Mouse (Mus musculus): ENCODE measurements around the gene Dmd. TPM values are rescaled to one million over a fixed set of nuclear protein-coding genes. Genes with fewer than 3 reads are reported as not detected.

Dmd gene
- polyA plus RNA-seq, 1 experiment from 2014 or later: 9.4 TPM

DNA sequence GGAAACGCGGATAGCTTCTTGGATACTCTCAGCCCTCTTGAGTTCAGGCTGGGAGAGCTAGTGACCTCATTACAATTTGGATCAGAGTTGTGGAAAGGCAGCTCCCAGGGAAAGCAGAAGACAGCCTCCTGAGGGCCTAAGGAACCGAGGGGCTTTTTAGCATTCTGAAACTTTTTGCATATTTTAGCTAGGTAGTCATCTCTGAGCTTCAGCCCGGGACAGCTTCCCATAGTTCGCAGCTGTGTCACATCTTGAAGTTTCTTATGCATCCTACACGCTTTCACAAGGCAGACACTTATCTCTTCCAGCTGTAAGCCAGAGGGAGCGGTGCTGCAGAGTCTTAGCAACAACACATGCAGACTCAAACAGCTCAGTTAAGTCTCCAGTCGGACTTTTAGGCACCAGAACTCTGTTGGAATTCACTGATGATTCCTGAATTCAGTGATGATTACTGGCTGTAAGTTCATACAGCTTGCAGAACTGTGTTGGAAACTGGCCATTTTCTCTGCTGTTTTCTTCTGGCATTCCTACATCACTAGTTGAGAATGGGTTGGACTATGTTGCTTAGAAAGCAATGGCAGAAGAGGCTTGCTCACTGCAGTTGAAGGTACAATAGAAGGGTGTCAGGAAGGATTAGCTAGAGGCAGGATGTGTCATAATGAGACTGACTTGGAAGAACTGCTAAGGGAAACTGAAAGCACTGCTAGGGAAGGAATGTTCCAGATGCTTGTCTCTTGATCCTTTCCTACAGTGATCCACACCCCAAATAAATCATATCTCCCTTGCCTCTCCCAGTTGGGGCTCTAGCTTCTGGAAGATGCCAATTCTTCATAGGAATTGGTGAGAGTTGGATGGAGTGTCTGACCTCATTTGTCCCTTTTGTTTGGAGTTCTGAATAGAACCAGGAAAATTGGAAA is 2135.8 kb downstream of the Dmd start:
- ATAC-seq: no peak

DNA sequence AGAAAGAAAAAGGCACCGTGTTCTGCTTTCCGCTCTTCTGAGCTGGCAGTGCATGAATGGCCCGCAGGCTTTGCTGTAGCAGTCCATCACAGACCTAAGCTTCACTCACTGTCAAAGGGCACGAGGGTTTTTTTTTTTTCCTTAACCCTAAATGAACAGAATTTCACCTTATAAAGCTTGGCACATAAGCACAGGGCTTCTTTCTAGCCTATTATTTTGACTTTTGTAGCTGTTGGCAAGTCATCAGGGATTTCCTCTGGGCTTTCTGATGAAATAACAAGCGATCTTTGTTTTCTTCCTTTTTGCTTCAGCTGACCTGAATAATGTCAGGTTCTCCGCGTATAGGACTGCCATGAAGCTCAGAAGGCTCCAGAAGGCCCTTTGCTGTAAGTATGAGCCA is 2140.8 kb downstream of the Dmd start:
- Histone ChIP-seq H3K9me3 (ENCODE audit: low read length) (no peaks in the 10 kb centered on the region), H3K27me3 (ENCODE audit: insufficient read depth, low read length) (no peaks in the 10 kb centered on the region), H3K4me2 (ENCODE audit: low read depth, low read length) (no peak overlapping the region), H3K27ac (ENCODE audit: low read depth) (no peak overlapping the region), H3K4me3 (ENCODE audit: low read depth, low read length) (no peak overlapping the region), H3K9ac (replicated peaks) (no peak overlapping the region), H3K36me3 (replicated peaks; ENCODE audit: insufficient read depth, low read length) (no peaks in the 10 kb centered on the region), H3K4me1 (ENCODE audit: insufficient read depth) (no peaks in the 10 kb centered on the region)
- WGBS (ENCODE audit: insufficient replicate concordance): 82% methylated on average over 7 of the region's 7 CpGs
- TF ChIP-seq EP300 (IDR thresholded peaks at IDR 0.05; ENCODE audit: low read depth) (no peak), CTCF (IDR thresholded peaks at IDR 0.05; ENCODE audit: low read depth) (no peak)
- no peak for DNase-seq
- ATAC-seq: no peak

More for the DNA sequence above, 2135.8 kb downstream of the Dmd start:
- H3K4me1 ChIP-seq (ENCODE audit: insufficient read depth): no peaks in the 10 kb centered on the region
- no peak for TF ChIP-seq EP300 (IDR thresholded peaks at IDR 0.05; ENCODE audit: low read depth)
- no peak for TF ChIP-seq CTCF (IDR thresholded peaks at IDR 0.05; ENCODE audit: low read depth)
- no peak for DNase-seq
- H3K4me3 ChIP-seq (ENCODE audit: low read depth, low read length): no peak overlapping the region
- H3K27me3 ChIP-seq (ENCODE audit: insufficient read depth, low read length): no peaks in the 10 kb centered on the region
- H3K9me3 ChIP-seq (ENCODE audit: low read length): no peaks in the 10 kb centered on the region
- no peak overlapping the region for H3K27ac ChIP-seq (ENCODE audit: low read depth)
- H3K4me2 ChIP-seq (ENCODE audit: low read depth, low read length): no peak overlapping the region
- no peaks in the 10 kb centered on the region for H3K36me3 ChIP-seq (replicated peaks; ENCODE audit: insufficient read depth, low read length)
- WGBS (ENCODE audit: insufficient replicate concordance): 62% methylated on average over 8 of the region's 8 CpGs
- H3K9ac ChIP-seq (replicated peaks): no peak overlapping the region

DNA sequence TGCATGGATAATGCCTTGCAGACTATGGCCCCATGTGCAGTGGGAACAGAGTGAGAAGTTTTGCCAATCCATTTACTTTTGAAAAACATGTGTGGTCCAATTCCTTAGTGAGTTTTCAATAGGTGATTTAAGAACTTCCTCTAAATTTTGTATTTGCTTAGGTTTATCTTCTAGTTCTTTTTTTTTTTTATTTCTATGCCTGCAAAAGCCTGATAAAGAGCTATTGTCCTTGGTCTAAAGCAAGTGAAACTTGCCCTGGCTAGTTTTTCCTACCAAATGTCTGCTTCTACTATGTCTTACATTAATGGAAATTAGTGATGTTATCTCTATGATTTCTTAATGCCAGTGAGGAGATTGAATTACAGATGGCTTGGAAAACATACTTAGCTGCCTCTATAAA is 2144.7 kb downstream of the Dmd start:
- TF ChIP-seq CTCF (IDR thresholded peaks at IDR 0.05; ENCODE audit: low read depth): no peak
- DNase-seq (no peak), ATAC-seq (no peak)
- Histone ChIP-seq H3K9ac (replicated peaks) (no peak overlapping the region), H3K27me3 (ENCODE audit: insufficient read depth, low read length) (no peaks in the 10 kb centered on the region), H3K36me3 (replicated peaks; ENCODE audit: insufficient read depth, low read length) (no peaks in the 10 kb centered on the region), H3K4me3 (ENCODE audit: low read depth, low read length) (no peak overlapping the region), H3K9me3 (ENCODE audit: low read length) (no peaks in the 10 kb centered on the region), H3K4me1 (ENCODE audit: insufficient read depth) (no peaks in the 10 kb centered on the region), H3K27ac (ENCODE audit: low read depth) (no peak overlapping the region), H3K4me2 (ENCODE audit: low read depth, low read length) (no peak overlapping the region)

DNA sequence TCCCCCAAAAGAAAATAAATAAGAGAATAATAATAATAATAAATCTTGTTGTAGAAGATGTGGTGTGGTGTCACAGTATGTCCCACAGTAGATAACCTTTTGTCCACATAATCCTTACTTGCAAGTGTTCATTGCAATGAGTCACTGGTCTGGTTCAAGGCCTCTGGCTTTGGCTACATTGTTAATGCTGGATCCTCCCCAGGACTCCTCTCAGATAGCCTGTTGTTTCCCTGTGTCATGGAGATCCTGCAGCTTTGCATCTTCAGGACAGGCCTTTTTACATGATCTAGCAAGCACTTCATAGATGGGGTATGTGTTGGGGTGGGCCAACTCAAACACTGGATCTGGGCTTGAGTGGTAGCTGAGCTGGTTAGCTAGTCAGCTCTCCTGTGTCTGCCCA is 2150.0 kb downstream of the Dmd start:
- H3K27ac ChIP-seq (ENCODE audit: low read depth): no peak overlapping the region
- no peak for DNase-seq
- H3K36me3 ChIP-seq (replicated peaks; ENCODE audit: insufficient read depth, low read length): no peaks in the 10 kb centered on the region
- no peaks in the 10 kb centered on the region for H3K9me3 ChIP-seq (ENCODE audit: low read length)
- H3K4me1 ChIP-seq (ENCODE audit: insufficient read depth): no peaks in the 10 kb centered on the region
- TF ChIP-seq CTCF (IDR thresholded peaks at IDR 0.05; ENCODE audit: low read depth): no peak
- no peak for TF ChIP-seq EP300 (IDR thresholded peaks at IDR 0.05; ENCODE audit: low read depth)
- no peak overlapping the region for H3K9ac ChIP-seq (replicated peaks)
- H3K4me2 ChIP-seq (ENCODE audit: low read depth, low read length): no peak overlapping the region
- H3K27me3 ChIP-seq (ENCODE audit: insufficient read depth, low read length): no peaks in the 10 kb centered on the region
- no peak overlapping the region for H3K4me3 ChIP-seq (ENCODE audit: low read depth, low read length)
- no peak for ATAC-seq

DNA sequence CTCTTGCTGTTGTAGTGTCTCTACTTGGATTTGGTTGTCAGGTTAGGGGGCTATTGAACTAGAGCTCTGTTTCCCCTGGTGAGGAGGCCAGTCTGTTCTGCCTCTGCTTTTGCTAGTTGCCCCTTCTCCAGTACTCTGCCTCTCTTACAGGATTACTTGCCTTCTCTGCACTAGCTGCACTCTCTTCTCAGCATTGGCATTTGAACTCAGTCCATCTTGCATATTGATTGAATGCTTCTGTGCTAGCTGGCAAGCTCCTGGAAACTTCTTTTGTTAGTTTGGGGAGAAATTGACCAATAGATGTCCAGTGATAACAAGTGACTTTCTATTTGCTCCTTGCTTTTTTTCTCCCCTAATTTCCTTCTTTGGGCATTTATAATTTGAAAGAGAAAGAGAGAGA is 2163.7 kb downstream of the Dmd start:
- Histone ChIP-seq H3K27ac (ENCODE audit: low read depth) (no peak overlapping the region), H3K36me3 (replicated peaks; ENCODE audit: insufficient read depth, low read length) (no peaks in the 10 kb centered on the region), H3K9ac (replicated peaks) (no peak overlapping the region), H3K9me3 (ENCODE audit: low read length) (no peaks in the 10 kb centered on the region), H3K27me3 (ENCODE audit: insufficient read depth, low read length) (no peaks in the 10 kb centered on the region), H3K4me1 (ENCODE audit: insufficient read depth) (no peaks in the 10 kb centered on the region), H3K4me2 (ENCODE audit: low read depth, low read length) (no peak overlapping the region), H3K4me3 (ENCODE audit: low read depth, low read length) (no peak overlapping the region)
- TF ChIP-seq CTCF (IDR thresholded peaks at IDR 0.05; ENCODE audit: low read depth): no peak
- TF ChIP-seq EP300 (IDR thresholded peaks at IDR 0.05; ENCODE audit: low read depth): no peak
- ATAC-seq (no peak), DNase-seq (no peak)

DNA sequence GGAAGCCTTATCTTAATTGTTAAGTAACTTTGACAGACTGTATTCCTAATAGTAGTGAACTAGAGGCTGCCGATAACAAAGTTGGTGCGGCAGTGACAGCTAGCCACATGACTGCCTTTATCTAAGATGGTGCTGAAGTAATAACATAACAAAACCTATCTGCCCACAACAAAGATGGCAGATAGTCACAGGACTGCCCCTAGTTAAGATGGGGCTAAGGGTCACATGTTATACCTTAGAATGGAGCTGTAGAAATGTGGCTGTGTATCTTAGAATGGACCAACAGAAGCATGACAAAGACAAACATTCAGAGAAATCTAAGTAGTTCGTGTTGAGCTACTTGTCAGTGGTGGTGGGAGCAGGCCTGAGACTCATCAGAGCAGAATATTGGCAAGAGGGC is 2184.0 kb downstream of the Dmd start:
- 72% methylated on average over 3 of the region's 3 CpGs for WGBS (ENCODE audit: insufficient replicate concordance)
- DNase-seq: no peak
- Histone ChIP-seq H3K27me3 (ENCODE audit: insufficient read depth, low read length) (no peaks in the 10 kb centered on the region), H3K4me3 (ENCODE audit: low read depth, low read length) (no peak overlapping the region), H3K4me1 (ENCODE audit: insufficient read depth) (no peaks in the 10 kb centered on the region), H3K36me3 (replicated peaks; ENCODE audit: insufficient read depth, low read length) (no peaks in the 10 kb centered on the region), H3K9ac (replicated peaks) (no peak overlapping the region), H3K9me3 (ENCODE audit: low read length) (no peaks in the 10 kb centered on the region), H3K27ac (ENCODE audit: low read depth) (no peak overlapping the region), H3K4me2 (ENCODE audit: low read depth, low read length) (no peak overlapping the region)
- no peak for TF ChIP-seq EP300 (IDR thresholded peaks at IDR 0.05; ENCODE audit: low read depth)
- no peak for TF ChIP-seq CTCF (IDR thresholded peaks at IDR 0.05; ENCODE audit: low read depth)
- ATAC-seq: no peak
